Mouse (Mus musculus) central nervous system, embryonic 14 days (tissue): ENCODE measurements around the gene Wasf2. TPM values are rescaled to one million over a fixed set of nuclear protein-coding genes. Genes with fewer than 3 reads are reported as not detected.

Experiments used
- polyA plus RNA-seq: library from polyadenylated mRNA; depleted of rRNA; stranded (reverse); fragments of >200 nt; gene quantifications from 2 replicates; pipeline ENCODE4 v1.2.3, GENCODE M21; 2012; rRNA removed

Wasf2 gene
- 21.4 and 26.3 TPM in 2 replicates for polyA plus RNA-seq

DNA sequence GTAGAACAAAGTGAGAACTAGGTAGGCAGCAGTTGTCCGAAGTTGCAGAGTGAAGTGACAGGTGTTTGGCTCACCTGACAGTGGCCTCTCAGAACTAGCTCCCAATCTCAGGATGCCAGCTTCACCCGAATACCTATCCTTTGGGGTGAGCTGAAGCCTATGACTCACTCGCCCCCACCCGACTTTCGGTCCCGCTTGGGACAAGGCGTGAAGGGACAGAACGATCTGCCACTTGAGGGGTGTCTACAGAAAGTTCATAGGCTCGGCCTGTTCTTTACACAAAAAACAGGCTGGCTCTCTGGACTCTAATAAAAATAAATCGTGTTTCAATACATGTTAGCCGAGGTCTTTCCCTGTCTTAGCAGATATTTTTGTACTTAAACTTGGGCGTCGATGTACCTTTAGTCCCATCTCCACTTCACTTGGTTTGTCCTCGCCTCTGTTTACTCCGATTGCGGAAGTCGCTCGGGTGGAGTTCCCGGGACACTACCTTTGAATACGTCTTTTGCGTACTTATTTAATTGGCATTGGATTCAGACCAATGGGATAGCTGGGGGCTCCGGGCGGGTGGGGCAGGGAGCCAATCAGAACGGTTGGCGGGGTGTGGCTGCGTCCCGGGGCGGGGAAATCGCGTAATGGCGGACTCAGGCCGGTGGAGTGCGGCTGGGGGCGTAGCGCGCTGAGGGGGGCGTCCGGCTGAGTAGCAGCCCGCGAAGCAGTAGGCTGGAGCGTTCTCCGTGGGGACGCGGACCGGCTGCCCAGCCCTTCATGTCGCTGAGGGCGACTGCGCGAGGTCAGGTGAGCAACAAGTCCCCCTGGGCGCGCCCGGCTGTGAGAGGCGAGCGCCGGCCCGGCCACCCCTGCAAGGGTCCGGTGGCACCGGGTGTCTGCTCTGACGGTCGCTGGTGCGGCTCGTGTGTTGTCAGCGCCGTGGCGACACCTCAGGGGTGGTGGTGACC is at the start of gene Wasf2:
Gene Wasf2 (plus strand): TSS at position 575 of the 959 bp plus-strand sequence.

DNA sequence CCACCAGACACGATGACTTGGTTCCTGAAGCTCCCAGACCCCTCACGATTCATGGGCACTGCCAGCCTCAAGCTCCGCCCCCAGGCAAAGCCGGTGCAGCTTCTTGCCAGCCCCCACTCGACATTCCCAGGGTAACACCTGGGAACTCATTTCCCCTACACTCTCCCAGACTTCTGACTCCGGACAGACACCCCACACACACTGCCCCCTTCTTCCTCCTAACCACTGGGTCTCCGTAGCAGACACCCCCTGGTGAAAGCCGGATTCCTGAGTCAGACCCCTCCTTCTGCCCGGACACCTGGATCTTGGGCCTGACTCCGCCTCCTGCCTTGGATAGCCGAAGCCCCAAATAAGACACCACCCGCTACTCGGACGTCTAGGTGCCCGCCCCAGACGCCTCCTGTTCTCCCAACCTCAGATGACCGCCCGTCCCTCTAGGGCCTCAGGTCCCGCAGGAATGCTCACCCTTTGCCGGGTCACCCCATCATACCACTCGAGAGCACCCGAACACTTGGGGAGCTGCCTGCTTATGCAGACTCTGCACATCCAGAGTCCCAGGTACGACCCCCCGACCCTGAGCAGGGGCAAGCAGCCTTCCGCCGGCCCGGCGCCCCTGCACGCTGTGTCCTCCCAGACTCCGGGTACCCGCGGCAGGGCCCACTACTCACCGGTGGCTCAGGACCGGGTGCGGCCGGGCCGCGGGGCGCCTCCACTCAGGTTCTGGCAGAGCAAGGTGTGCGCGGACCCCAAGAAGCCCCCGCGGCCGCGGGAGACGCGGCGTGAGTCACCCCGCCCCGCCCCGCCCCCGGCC is 81.7 kb downstream of the Wasf2 start, which contains the start of the genes Cd164l2 and Gpr3:
Gene Cd164l2 (plus strand): TSS at position 381 of the 811 bp plus-strand sequence.
Gene Gpr3 (minus strand): TSS at position 786 of the 811 bp plus-strand sequence.

DNA sequence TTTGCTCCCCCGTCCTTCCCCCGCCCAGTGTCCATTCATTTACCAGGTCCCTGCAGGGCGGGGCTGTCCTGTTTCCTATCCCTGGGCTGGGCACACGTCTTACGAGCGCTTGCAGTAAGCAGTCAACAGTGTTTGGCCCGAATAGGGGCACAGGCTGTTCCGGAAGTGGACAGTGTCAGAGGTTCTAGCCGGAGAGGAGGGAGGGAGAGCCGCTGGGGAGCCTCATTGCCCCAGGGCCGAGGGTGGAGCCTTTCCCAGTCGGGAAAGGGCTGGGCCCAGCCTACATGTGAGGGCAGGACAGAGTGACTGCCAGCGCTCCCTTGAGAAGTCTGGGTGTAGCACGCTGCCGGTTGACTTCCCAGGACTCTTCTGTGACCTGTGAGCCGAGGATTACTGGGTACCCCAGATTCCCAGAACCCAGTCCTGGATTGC is 110.2 kb downstream of the Wasf2 start, which contains the start of gene Map3k6:
Gene Map3k6 (plus strand): TSS at position 329 of the 432 bp plus-strand sequence.

Other genes starting within 250 kb of the Wasf2 start
- 104 and 111 TPM in 2 replicates for gene Stx12, start 246.0 kb upstream of the Wasf2 start, polyA plus RNA-seq
- gene Fam76a, start 207.9 kb upstream of the Wasf2 start, polyA plus RNA-seq, result 19.6 and 20.7 TPM in 2 replicates
- 0.21 and 0.23 TPM in 2 replicates for gene Fgr, start 156.4 kb upstream of the Wasf2 start, polyA plus RNA-seq
- 22.6 and 26.7 TPM in 2 replicates for gene Ahdc1, start 119.2 kb upstream of the Wasf2 start, polyA plus RNA-seq
- 0.75 and 1.6 TPM in 2 replicates for gene Cd164l2, start 81.6 kb downstream of the Wasf2 start, polyA plus RNA-seq
- 1.1 and 1.5 TPM in 2 replicates for gene Gpr3, start 82.0 kb downstream of the Wasf2 start, polyA plus RNA-seq
- 1.9 and 2.5 TPM in 2 replicates for gene Map3k6, start 110.3 kb downstream of the Wasf2 start, polyA plus RNA-seq
- 1.3 and 1.8 TPM in 2 replicates for gene Sytl1, start 132.6 kb downstream of the Wasf2 start, polyA plus RNA-seq
- 120 and 131 TPM in 2 replicates for gene Tmem222, start 147.3 kb downstream of the Wasf2 start, polyA plus RNA-seq
- 35.0 and 35.1 TPM in 2 replicates for gene Wdtc1, start 223.0 kb downstream of the Wasf2 start, polyA plus RNA-seq
- gene Slc9a1, start 239.2 kb downstream of the Wasf2 start, polyA plus RNA-seq, result 25.2 and 28.1 TPM in 2 replicates